Mouse (Mus musculus) right cerebral cortex, postnatal 14 days (tissue): ENCODE measurements around the gene Aph1c.
"Not testable (repeated sequence)": the region's sequence is repeated elsewhere in the genome, so short reads cannot be mapped to it uniquely, and the experiment has no call there.

Experiments used
- DNase-seq: peaks from one replicate; pipeline ENCODE4 v3.0.0; 2022

Aph1c gene

GRCm38 (mm10) chr9:66825990-66826389 lies 8.5 kb downstream of the Aph1c start:
- no peak for DNase-seq

- not testable (repeated sequence) for DNase-seq
Observed at GRCm38 (mm10) chr9:66822255-66822654, 12.3 kb downstream of the Aph1c start.

GRCm38 (mm10) chr9:66820996-66821395 lies 13.5 kb downstream of the Aph1c start:
- DNase-seq, result no peak

GRCm38 (mm10) chr9:66813392-66813791 lies 21.1 kb downstream of the Aph1c start:
- DNase-seq, result no peak

GRCm38 (mm10) chr9:66805951-66806350 lies 28.6 kb downstream of the Aph1c start:
- not testable (repeated sequence) for DNase-seq

GRCm38 (mm10) chr9:66801947-66802346 lies 32.6 kb downstream of the Aph1c start:
- no peak for DNase-seq

GRCm38 (mm10) chr9:66796739-66797138 lies 37.8 kb downstream of the Aph1c start, which contains the start of gene Gm10647:
Gene Gm10647, plus strand, starts transcription at chr9:66797039.
- DNase-seq, result no peak

- peak; percentile 90 for DNase-seq
Observed at GRCm38 (mm10) chr9:66795464-66796324, 38.8 kb downstream of the Aph1c start, which contains the start of gene Aph1b. Gene Aph1b, minus strand, starts transcription at chr9:66795490.

GRCm38 (mm10) chr9:66794629-66795463 lies 39.7 kb downstream of the Aph1c start:
- no peak for DNase-seq

- no peak for DNase-seq
Observed at GRCm38 (mm10) chr9:66787821-66788220, 46.7 kb downstream of the Aph1c start.

- not testable (repeated sequence) for DNase-seq
Observed at GRCm38 (mm10) chr9:66784552-66784951, 50.0 kb downstream of the Aph1c start.

GRCm38 (mm10) chr9:66770701-66771100 lies 63.8 kb downstream of the Aph1c start:
- DNase-seq, result no peak

- no peak for DNase-seq
Observed at GRCm38 (mm10) chr9:66769275-66769674, 65.3 kb downstream of the Aph1c start.

- no peak for DNase-seq
Observed at GRCm38 (mm10) chr9:66768721-66769120, 65.8 kb downstream of the Aph1c start.
